Mouse (Mus musculus) stomach, embryonic 14.5 days (tissue): ENCODE measurements at regions not wholly inside any gene's neighbourhood (a gene's known extent, or its start where the extent isn't known, plus 50 kb on each side); places are given as distances from the start of the nearest gene placed in this dataset.
A peak's percentile ranks its signal among the peaks of the same experiment; 100 is the strongest.

ENCODE experiments used
- ATAC-seq: fragments of 200-750 bp; cut with Nextera tagmentation; 2 replicates; pipeline ENCODE4 v1.8.0; 2017; ENCODE audit warnings: low read depth, moderate TSS enrichment; ENCODE audit not compliant: insufficient number of reproducible peaks, insufficient read depth, low FRiP score
- H3K27ac ChIP-seq: fragments of 300-500 bp; sonication (generic); 2 replicates; pipeline ENCODE4 v1.5.1; 2014; ENCODE audit warnings: mild to moderate bottlenecking, low read length, moderate library complexity, mixed read lengths
- H3K27me3 ChIP-seq: fragments of 300-500 bp; sonication (generic); 2 replicates; pipeline ENCODE4 v1.6.1; 2014; ENCODE audit warnings: low read length, control low read depth, mixed read lengths; ENCODE audit not compliant: control insufficient read depth, insufficient read depth
- H3K36me3 ChIP-seq: fragments of 300-500 bp; sonication (generic); 2 replicates; pipeline ENCODE4 v1.6.1; 2014; ENCODE audit warnings: mild to moderate bottlenecking, control low read depth, low read length, moderate library complexity, mixed read lengths; ENCODE audit not compliant: control insufficient read depth, insufficient read depth
- H3K4me1 ChIP-seq: fragments of 300-500 bp; sonication (generic); 2 replicates; pipeline ENCODE4 v1.6.1; 2014; ENCODE audit warnings: low read length, control low read depth, mixed read lengths; ENCODE audit not compliant: control insufficient read depth, insufficient read depth
- H3K4me2 ChIP-seq: fragments of 300-500 bp; sonication (generic); replicated peaks from 2 replicates; pipeline ENCODE4 v1.6.1; 2014; ENCODE audit warnings: low read depth, low read length, control low read depth
- H3K4me3 ChIP-seq: fragments of 300-500 bp; sonication (generic); 2 replicates; pipeline ENCODE4 v1.5.1; 2014; ENCODE audit warnings: low read depth, low read length, control low read depth
- H3K9ac ChIP-seq: fragments of 300-500 bp; sonication (generic); replicated peaks from 2 replicates; pipeline ENCODE4 v1.6.1; 2014; ENCODE audit warnings: low read depth, mild to moderate bottlenecking, control low read depth, low read length, moderate library complexity, mixed read lengths
- H3K9me3 ChIP-seq: fragments of 300-500 bp; sonication (generic); 2 replicates; pipeline ENCODE4 v1.6.1; 2016; ENCODE audit warnings: low read depth, low read length, control low read depth; ENCODE audit not compliant: control insufficient read depth
- WGBS: fragments of 180-500 bp; shearing (Covaris S2); extraction: QIAGEN DNeasy Blood & Tissue Kit; methylation state at CpG from one replicate; pipeline ENCODE4 v1.1.7; 2014; 5-methylcytosine and 5-hydroxymethylcytosine counted together

- Histone ChIP-seq H3K27me3 (no peaks in the 10 kb centered on the region), H3K4me1 (peaks cover 5% of the 10 kb centered on the region; the same call in 1 of the 2 replicates), H3K9me3 (no peaks in the 10 kb centered on the region), H3K9ac (no peak overlapping the region), H3K36me3 (no peaks in the 10 kb centered on the region), H3K4me2 (no peak overlapping the region), H3K4me3 (no peak overlapping the region), H3K27ac (no peak overlapping the region)
- no peak for ATAC-seq
These were observed 95.3 kb upstream of the Actbl2 start for GRCm38 (mm10) chr13:111159498-111159897.

GRCm38 (mm10) chr13:111165538-111165937 lies 89.3 kb upstream of the Actbl2 start:
- Histone ChIP-seq H3K36me3 (no peaks in the 10 kb centered on the region), H3K27ac (no peak overlapping the region), H3K4me2 (no peak overlapping the region), H3K9ac (no peak overlapping the region), H3K4me1 (no peaks in the 10 kb centered on the region), H3K4me3 (no peak overlapping the region), H3K9me3 (no peaks in the 10 kb centered on the region), H3K27me3 (no peaks in the 10 kb centered on the region)
- no peak for ATAC-seq
- WGBS: 67% methylated on average over 2 of the region's 2 CpGs

DNA sequence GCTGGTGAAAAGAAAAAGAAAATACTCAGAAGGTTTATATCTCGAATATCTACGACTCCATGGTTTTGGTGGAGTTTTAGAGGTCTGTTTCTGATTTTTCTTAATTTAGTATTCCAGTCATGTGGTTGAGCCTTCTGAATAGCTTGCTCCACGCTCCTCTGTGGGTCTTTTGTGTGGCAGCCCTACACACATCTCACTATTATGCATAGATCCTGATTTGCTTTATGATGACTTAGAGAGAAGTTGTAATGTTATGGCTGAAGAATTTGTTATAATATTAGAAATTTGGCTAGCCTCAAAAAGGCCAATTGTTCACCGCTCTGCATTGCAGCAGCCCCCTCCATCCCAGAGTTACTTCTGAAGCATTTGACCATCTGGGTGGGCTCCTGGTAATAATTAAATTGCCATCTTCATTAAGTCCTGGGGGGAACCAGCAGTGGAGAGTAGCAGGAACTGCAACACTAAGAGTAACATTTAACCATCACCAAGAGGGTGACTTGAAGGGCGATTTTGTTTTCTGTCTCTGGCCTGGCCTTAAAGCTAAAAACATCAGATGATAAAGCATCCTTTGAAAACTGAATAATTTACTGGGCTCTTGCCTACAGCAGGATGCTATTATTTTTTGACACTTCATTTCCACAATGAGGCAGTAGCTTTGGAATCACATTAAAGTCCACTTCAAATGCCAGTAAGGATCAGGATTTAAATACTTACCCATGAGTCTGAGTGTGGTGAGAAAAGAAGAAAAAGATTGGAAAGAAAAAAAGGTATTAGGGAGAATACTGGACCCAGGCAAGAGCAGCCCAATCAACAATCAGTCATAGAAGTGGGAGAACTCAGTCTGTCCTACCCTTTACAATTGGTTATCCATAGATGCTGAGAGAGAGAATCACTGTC lies 84.3 kb upstream of the Actbl2 start:
- WGBS: 90% methylated on average over 5 of the region's 5 CpGs
- Histone ChIP-seq H3K27ac (no peak overlapping the region), H3K9ac (no peak overlapping the region), H3K36me3 (no peaks in the 10 kb centered on the region), H3K4me3 (no peak overlapping the region), H3K27me3 (no peaks in the 10 kb centered on the region), H3K4me1 (no peaks in the 10 kb centered on the region), H3K4me2 (no peak overlapping the region), H3K9me3 (no peaks in the 10 kb centered on the region)
- ATAC-seq: no peak

DNA sequence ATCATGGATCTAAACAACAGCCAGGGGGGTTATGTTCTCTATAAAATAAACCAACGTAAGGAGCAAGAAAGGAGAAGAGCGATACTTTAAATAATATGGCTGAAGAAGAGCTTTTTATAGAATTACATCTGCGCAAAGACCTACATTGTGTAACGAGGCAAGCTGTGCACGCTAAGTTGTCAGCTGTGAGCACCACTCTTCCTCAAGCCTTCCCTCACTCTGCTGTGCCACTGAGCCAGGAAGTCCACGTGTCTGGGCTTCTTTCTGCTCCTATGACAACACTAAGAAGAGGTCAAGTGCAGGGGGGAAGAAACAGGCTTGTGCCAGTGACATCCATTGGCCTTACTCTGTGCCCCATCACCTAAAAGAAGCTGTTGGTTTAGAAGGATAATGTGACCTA lies 75.6 kb upstream of the Actbl2 start:
- H3K36me3 ChIP-seq: no peaks in the 10 kb centered on the region
- 76% methylated on average over 6 of the region's 6 CpGs for WGBS
- no peak overlapping the region for H3K4me2 ChIP-seq
- ATAC-seq: no peak
- no peak overlapping the region for H3K9ac ChIP-seq
- no peak overlapping the region for H3K27ac ChIP-seq
- H3K4me3 ChIP-seq: no peak overlapping the region
- no peaks in the 10 kb centered on the region for H3K4me1 ChIP-seq
- H3K27me3 ChIP-seq: no peaks in the 10 kb centered on the region
- no peaks in the 10 kb centered on the region for H3K9me3 ChIP-seq

DNA sequence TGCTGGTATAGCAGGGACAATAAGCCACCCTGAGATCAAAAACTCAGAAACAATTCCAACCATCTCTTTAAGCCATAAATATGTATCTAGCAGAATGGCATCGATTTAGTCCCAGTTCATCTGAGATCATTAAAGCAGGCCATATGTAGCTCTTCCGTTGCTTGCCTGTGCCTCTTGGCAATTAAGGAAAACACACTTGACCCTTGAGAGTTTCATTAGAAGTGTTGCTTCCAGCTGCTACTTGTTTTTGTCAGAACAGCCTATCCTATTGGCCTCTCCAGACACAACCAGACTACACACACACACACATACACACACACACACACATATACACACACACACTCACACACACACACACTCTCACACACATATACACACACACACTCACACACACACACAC lies 71.5 kb upstream of the Actbl2 start:
- Histone ChIP-seq H3K27me3 (no peaks in the 10 kb centered on the region), H3K4me2 (no peak overlapping the region), H3K36me3 (no peaks in the 10 kb centered on the region), H3K27ac (no peak overlapping the region), H3K9me3 (no peaks in the 10 kb centered on the region), H3K4me1 (no peaks in the 10 kb centered on the region), H3K9ac (no peak overlapping the region), H3K4me3 (no peak overlapping the region)
- 64% methylated on average over 2 of the region's 2 CpGs for WGBS
- ATAC-seq: no peak

- no peak for ATAC-seq
- H3K4me1 ChIP-seq: no peaks in the 10 kb centered on the region
- no peak overlapping the region for H3K9ac ChIP-seq
- H3K27ac ChIP-seq: no peak overlapping the region
- no peaks in the 10 kb centered on the region for H3K36me3 ChIP-seq
- no peaks in the 10 kb centered on the region for H3K27me3 ChIP-seq
- WGBS: 56% methylated on average over 4 of the region's 4 CpGs
- no peak overlapping the region for H3K4me2 ChIP-seq
- H3K4me3 ChIP-seq: no peak overlapping the region
- H3K9me3 ChIP-seq: no peaks in the 10 kb centered on the region
These were observed 69.0 kb upstream of the Actbl2 start for GRCm38 (mm10) chr13:111185799-111186198.

GRCm38 (mm10) chr13:111186833-111187232 lies 68.0 kb upstream of the Actbl2 start:
- Histone ChIP-seq H3K4me3 (no peak overlapping the region), H3K4me2 (no peak overlapping the region), H3K4me1 (no peaks in the 10 kb centered on the region), H3K27ac (no peak overlapping the region), H3K36me3 (no peaks in the 10 kb centered on the region), H3K27me3 (no peaks in the 10 kb centered on the region), H3K9me3 (no peaks in the 10 kb centered on the region), H3K9ac (no peak overlapping the region)
- 63% methylated on average over 2 of the region's 2 CpGs for WGBS
- ATAC-seq: no peak

- Histone ChIP-seq H3K27ac (peak overlapping the region; percentile 71; the same call in 1 of the 2 replicates), H3K9me3 (no peaks in the 10 kb centered on the region), H3K27me3 (no peaks in the 10 kb centered on the region), H3K4me3 (no peak overlapping the region), H3K36me3 (no peaks in the 10 kb centered on the region), H3K4me1 (no peaks in the 10 kb centered on the region), H3K9ac (no peak overlapping the region), H3K4me2 (no peak overlapping the region)
- WGBS: 64% methylated on average over 2 of the region's 2 CpGs
- peak; percentile 91 for ATAC-seq
These were observed 60.9 kb upstream of the Actbl2 start for GRCm38 (mm10) chr13:111193919-111194318.

GRCm38 (mm10) chr13:111194337-111194736 lies 60.5 kb upstream of the Actbl2 start:
- Histone ChIP-seq H3K27ac (peak overlapping the region; percentile 71; the same call in 1 of the 2 replicates), H3K4me2 (no peak overlapping the region), H3K27me3 (no peaks in the 10 kb centered on the region), H3K4me1 (no peaks in the 10 kb centered on the region), H3K9ac (no peak overlapping the region), H3K4me3 (no peak overlapping the region), H3K9me3 (no peaks in the 10 kb centered on the region), H3K36me3 (no peaks in the 10 kb centered on the region)
- 35% methylated on average over 7 of the region's 7 CpGs for WGBS
- no peak for ATAC-seq
